Mouse (Mus musculus) myocyte (in vitro differentiated cells): ENCODE measurements at regions not wholly inside any gene's neighbourhood (a gene's known extent, or its start where the extent isn't known, plus 50 kb on each side); places are given as distances from the start of the nearest gene placed in this dataset.

ENCODE experiments used
- CEBPB ChIP-seq: IDR thresholded peaks from 2 replicates; pipeline ENCODE4 v1.6.1; 2011; ENCODE audit warnings: mild to moderate bottlenecking, moderate library complexity; ENCODE audit not compliant: poor library complexity, insufficient read depth, severe bottlenecking
- E2F4 ChIP-seq: IDR thresholded peaks from one replicate; pipeline ENCODE4 v1.6.1; 2011; ENCODE audit warnings: mild to moderate bottlenecking, control low read depth, moderate library complexity; ENCODE audit not compliant: insufficient read depth
- MAX ChIP-seq: IDR thresholded peaks from one replicate; pipeline ENCODE4 v1.6.1; 2011; ENCODE audit warnings: low read depth, mild to moderate bottlenecking, control low read depth
- MYOD1 ChIP-seq, 3 experiments: IDR thresholded peaks; one replicate each; pipeline ENCODE4 v1.6.1; 2011; ENCODE audit warnings: control low read depth in 2 of 3, low read depth in 2 of 3, mild to moderate bottlenecking in 2 of 3, moderate library complexity in 1 of 3; ENCODE audit not compliant: insufficient read length in 2 of 3, control insufficient read depth in 1 of 3
- POLR2A ChIP-seq: IDR thresholded peaks from one replicate; pipeline ENCODE4 v1.6.1; 2011; ENCODE audit warnings: low read depth, mild to moderate bottlenecking, control low read depth, moderate library complexity; ENCODE audit not compliant: insufficient read length
- POLR2AphosphoS2 ChIP-seq: IDR thresholded peaks from one replicate; pipeline ENCODE4 v1.6.1; 2011; ENCODE audit warnings: low read depth, control low read depth; ENCODE audit not compliant: insufficient read length
- SRF ChIP-seq: IDR thresholded peaks from one replicate; pipeline ENCODE4 v1.6.1; 2011; ENCODE audit warnings: low read depth; ENCODE audit not compliant: control insufficient read depth, insufficient read length
- TCF12 ChIP-seq: IDR thresholded peaks from one replicate; pipeline ENCODE4 v1.6.1; 2011; ENCODE audit warnings: mild to moderate bottlenecking, control low read depth; ENCODE audit not compliant: poor library complexity, insufficient read depth, severe bottlenecking
- TCF3 ChIP-seq: IDR thresholded peaks from one replicate; pipeline ENCODE4 v1.6.1; 2011; ENCODE audit warnings: low read depth, control low read depth; ENCODE audit not compliant: insufficient read length
- USF1 ChIP-seq: IDR thresholded peaks from one replicate; pipeline ENCODE4 v1.6.1; 2011; ENCODE audit warnings: low read depth, mild to moderate bottlenecking, control low read depth, moderate library complexity

GRCm38 (mm10) chr10:119058493-119059020 is 181.3 kb downstream of the Cand1 start:
- TF ChIP-seq E2F4: no peak
- TF ChIP-seq POLR2A: no peak
- TF ChIP-seq TCF3: no peak
- no peak for TF ChIP-seq POLR2AphosphoS2
- TF ChIP-seq CEBPB: no peak
- no peak for TF ChIP-seq MYOD1 (IDR thresholded peaks at IDR 0.05; ENCODE audit: control insufficient read depth in 1 of 3, insufficient read length in 2 of 3, low read depth in 2 of 3)
- TF ChIP-seq SRF: no peak
- TF ChIP-seq MAX: no peak
- TF ChIP-seq USF1: no peak
- no peak for TF ChIP-seq TCF12
